Mouse (Mus musculus): ENCODE data around the gene Smarcb1.

Smarcb1 gene

DNA sequence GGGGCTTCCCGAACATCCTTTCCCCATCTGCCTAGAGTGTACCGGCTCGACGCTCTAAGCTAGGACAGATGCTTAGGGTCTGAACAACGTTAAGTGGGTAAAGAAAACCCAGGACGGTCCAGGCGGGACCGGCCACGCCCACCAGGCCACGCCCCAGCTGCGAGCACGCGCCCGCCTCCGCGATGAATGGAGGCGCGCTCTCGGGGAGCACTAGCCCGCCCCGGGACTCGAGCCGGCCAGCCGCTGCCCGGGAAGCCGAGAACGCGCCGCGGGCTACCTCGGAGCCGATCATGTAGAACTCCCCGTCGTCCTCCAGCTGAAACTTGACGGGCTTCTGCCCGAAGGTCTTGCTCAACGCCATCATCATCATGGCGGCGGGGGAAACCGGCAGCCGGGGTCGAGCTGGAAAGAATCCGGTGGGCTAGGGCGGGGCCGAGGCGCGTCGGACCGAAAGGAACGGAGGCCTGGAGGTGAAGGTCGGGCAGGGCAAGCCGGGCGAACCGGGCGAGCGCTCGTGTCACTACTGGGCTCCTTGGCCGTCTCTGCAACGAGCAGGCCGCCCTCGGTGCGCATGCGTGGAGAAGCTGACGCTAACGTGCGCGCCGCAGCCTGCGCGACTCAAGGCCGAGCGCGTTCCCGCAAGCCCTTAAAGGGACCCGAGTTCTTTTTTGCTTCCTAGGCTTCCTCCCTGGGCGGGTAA lies at the start of gene Smarcb1:
Gene Smarcb1, minus strand, starts transcription at position 592 of the 700 bp plus-strand sequence.
- peak; percentile 99 for DNase-seq (ENCODE audit: low spot score)

- no peak for DNase-seq (ENCODE audit: low spot score)
Measured at GRCm38 (mm10) chr10:75954381-75954811, 33.0 kb upstream of the Smarcb1 start, which contains the start of gene Gm5134. Gene Gm5134 (plus strand): TSS chr10:75954514.

GRCm38 (mm10) chr10:75951424-75952050 lies 30.1 kb upstream of the Smarcb1 start:
- peak; percentile 61 for DNase-seq (ENCODE audit: low spot score)

GRCm38 (mm10) chr10:75950791-75951210 lies 29.4 kb upstream of the Smarcb1 start:
- peak; percentile 72 for DNase-seq (ENCODE audit: low spot score)

- DNase-seq (ENCODE audit: low spot score): no peak
Measured at GRCm38 (mm10) chr10:75949053-75950045, 27.9 kb upstream of the Smarcb1 start.

GRCm38 (mm10) chr10:75948079-75948478 lies 26.7 kb upstream of the Smarcb1 start:
- no peak for DNase-seq (ENCODE audit: low spot score)

- DNase-seq (ENCODE audit: low spot score): no peak
Measured at GRCm38 (mm10) chr10:75945896-75946295, 24.5 kb upstream of the Smarcb1 start.

- DNase-seq (ENCODE audit: low spot score): no peak
Measured at GRCm38 (mm10) chr10:75945213-75945612, 23.8 kb upstream of the Smarcb1 start.

GRCm38 (mm10) chr10:75944066-75944772 lies 22.8 kb upstream of the Smarcb1 start:
- DNase-seq (ENCODE audit: low spot score): no peak

DNA sequence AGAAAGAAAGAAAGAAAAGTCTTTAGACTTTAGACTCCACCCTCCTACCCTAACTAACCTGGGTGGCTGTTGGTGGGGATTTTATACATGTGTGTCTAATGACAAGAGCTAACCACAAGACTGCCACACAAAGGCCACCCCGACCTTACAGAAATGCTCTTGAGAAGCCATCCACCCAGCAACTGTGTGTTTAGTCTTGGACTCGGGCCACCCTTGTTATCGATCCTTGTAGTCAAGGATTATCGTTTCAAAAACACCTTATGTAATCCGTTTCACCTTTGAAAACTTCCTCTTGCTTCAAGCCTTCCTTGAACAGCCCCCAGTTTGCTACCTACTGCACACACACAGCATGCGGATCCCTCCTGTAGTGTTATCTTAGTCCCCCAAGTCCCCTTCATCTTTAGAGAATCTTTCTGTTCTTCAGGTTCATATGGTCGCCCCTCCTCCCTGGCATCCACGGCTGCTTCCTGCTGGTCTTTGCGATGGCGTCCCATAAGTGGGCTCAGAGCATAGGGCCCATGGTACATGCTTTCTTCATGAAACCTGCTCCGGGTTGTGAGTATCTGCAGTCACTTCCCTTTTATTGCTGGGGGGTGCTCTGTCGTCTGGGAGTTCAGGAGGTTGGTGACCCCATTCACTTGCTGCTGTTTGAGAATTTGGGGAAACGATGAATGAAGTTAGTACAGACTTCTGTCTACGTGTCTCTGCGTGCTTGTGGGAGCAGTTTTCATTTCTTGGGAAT lies 21.5 kb upstream of the Smarcb1 start, which contains the start of gene Vpreb3:
Gene Vpreb3, plus strand, starts transcription at position 322 of the 742 bp plus-strand sequence.
- DNase-seq (ENCODE audit: low spot score): no peak

GRCm38 (mm10) chr10:75941042-75941824 lies 19.8 kb upstream of the Smarcb1 start:
- DNase-seq (ENCODE audit: low spot score): no peak

- no peak for DNase-seq (ENCODE audit: low spot score)
Measured at GRCm38 (mm10) chr10:75940520-75940919, 19.1 kb upstream of the Smarcb1 start, which contains the start of gene Gm867. Gene Gm867 (minus strand): TSS chr10:75940672.

GRCm38 (mm10) chr10:75939481-75940234 lies 18.2 kb upstream of the Smarcb1 start:
- DNase-seq (ENCODE audit: low spot score): no peak

DNA sequence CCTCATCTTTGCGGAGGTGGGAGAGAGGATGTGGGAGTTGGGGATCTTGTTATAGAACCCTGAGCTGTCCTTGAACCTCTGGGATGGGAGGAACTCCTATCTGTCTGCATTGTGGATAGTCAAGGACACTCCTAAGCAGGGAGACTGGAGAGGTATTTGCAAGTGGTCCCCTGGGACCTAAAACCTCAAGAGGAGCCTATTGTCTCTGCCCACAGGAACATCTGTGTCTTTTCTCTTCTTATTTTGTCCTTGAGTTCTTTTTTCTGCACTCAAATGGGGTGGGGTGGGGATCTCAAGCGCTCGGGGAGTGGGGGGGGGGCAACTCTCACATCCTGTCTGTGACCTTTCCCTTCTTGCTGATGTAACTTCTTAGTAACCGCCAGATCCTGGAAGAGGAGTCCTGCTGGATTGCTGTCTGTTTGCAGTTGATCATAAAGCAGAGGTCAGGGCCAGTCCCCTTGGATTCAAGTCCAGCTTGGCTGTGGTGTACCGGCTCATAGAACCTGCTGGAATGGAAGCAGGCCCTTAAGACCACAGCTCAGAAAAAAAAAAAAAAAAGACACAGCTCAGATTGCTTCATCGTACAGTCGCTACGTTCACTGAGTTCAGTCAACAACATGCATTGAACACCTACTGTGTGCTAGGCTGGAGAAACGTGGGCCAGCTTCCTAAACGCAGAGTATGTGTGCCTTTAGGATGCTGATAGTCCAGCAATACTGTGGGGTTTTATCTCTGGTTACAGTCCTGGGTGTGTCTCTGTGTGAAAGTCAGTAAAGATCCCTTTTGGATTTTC lies 16.6 kb upstream of the Smarcb1 start:
- no peak for DNase-seq (ENCODE audit: low spot score)

DNA sequence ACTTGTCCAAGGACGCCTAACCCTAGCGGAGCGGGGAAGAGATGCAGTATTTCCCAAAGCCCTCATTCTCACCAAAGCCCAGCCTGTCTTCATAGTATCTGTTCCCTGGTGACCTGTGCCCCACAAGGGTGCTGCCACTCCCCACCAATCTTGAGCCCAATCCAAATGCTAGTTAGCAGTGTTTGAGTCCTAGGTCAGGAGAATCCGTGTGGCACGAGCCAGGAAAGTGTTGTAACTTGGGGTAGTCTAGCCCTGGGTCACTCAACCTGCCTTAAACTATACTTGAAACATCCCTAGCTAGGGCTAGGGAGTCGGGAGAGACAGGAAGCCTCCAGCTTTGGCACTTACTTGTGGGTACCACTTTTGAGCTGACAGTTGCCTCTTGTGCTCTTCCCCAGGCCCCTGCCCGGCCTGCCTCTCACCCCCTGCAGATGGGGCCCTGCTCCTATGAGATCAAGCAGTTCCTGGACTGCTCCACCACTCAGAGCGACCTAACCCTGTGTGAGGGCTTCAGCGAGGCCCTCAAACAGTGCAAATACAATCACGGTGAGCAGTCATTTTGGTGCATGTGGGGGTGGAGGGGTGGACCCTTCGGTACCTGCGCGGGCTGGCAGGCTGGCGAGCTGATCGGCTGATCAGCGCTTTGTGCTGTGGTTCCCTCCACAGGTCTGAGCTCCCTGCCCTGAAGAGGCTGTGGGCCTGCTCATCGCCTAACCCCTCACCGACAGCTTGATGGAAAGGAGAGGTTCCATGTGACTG lies 15.7 kb upstream of the Smarcb1 start:
- no peak for DNase-seq (ENCODE audit: low spot score)

- peak; percentile 84 for DNase-seq (ENCODE audit: low spot score)
Measured at GRCm38 (mm10) chr10:75935680-75936541, 14.5 kb upstream of the Smarcb1 start, which contains the start of gene Mmp11. Gene Mmp11 (minus strand): TSS chr10:75936496.
